In the genomic region with DNA sequence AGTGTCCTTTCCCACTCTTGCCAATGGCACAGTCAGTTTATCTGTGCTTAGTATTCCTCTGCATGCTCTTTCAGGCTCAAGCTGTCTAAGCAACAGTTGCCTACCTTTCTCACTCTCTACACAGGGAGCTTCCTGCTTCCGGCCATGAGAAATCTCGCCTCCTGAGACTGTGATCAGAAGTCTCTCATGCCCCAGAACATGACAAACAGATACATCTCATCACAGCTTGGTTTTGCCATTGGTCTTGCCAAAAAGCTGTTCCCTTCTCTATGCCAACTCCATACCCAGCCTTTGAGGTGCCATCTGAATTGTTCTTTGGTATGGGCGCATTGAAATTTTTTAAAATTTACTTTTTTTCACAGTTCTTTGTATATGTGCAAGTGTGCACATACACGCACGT, we compare ENCODE assay signal across 23 mouse cellular contexts.
"Had no signal": no experiment of that assay in that cellular context is flagged by ENCODE, and none has a peak within 500 bp of the region (broad histone marks: within the 10 kb centered on the region; RNA-seq: fewer than 3 reads in every experiment).

No protein-coding gene starts in this region.

- H3K9me3 ChIP-seq: heart, embryonic 12.5 days; hindbrain, embryonic 10.5 days; hindbrain, embryonic 12.5 days; intestine, embryonic 15.5 days; kidney, embryonic 15.5 days; limb, embryonic 13.5 days; limb, embryonic 15.5 days; liver, embryonic 12.5 days had no signal

- DNase-seq: gastrocnemius, adult 2 months; gastrocnemius, postnatal 10 days; gastrocnemius, postnatal 25 days; heart, adult 2 months; heart, postnatal 10 days; heart, postnatal 4 days; kidney, adult 2 months; kidney, adult 9 months; kidney, postnatal 14 days; kidney, postnatal 36 days; layer of hippocampus, postnatal 36 days; left cerebral cortex, postnatal 4 days had no signal

- H3K27ac ChIP-seq: gastrocnemius, adult 2 months; heart, adult 2 months; hindbrain, embryonic 10.5 days; hindbrain, embryonic 12.5 days; hindbrain, embryonic 14.5 days; intestine, embryonic 15.5 days; kidney, embryonic 15.5 days; kidney, postnatal 0 days; limb, embryonic 13.5 days; limb, embryonic 15.5 days; liver, embryonic 12.5 days; liver, embryonic 14.5 days had no signal

- H3K4me3 ChIP-seq: gastrocnemius, adult 2 months; heart, adult 2 months; heart, embryonic 12.5 days; hindbrain, embryonic 10.5 days; hindbrain, embryonic 12.5 days; intestine, embryonic 15.5 days; kidney, embryonic 15.5 days; limb, embryonic 13.5 days; limb, embryonic 15.5 days; liver, embryonic 12.5 days had no signal

- H3K4me1 ChIP-seq: hindbrain, embryonic 12.5 days; intestine, embryonic 15.5 days; liver, embryonic 12.5 days had no signal

- H3K36me3 ChIP-seq: heart, embryonic 12.5 days; hindbrain, embryonic 10.5 days; hindbrain, embryonic 12.5 days; intestine, embryonic 15.5 days; kidney, embryonic 15.5 days; limb, embryonic 13.5 days; limb, embryonic 15.5 days; liver, embryonic 12.5 days had no signal
